Mouse (Mus musculus) large intestine, adult 2 months (tissue): ENCODE results near the gene Cachd1. TPM values are rescaled to one million over a fixed set of nuclear protein-coding genes. Genes with fewer than 3 reads are reported as not detected.
A peak's percentile ranks its signal among the peaks of the same experiment; 100 is the strongest.

Source experiments
- DNase-seq: peaks from one replicate; pipeline ENCODE4 v3.0.0-alpha.2; 2012; ENCODE audit warnings: low read depth, low spot score
- WGBS: fragments of 180-500 bp; shearing (Covaris S2); methylation state at CpG from one replicate; pipeline ENCODE4 v1.1.7; 2018; 5-methylcytosine and 5-hydroxymethylcytosine counted together
- polyA plus RNA-seq: library from polyadenylated mRNA; depleted of rRNA; stranded (reverse); fragments of >200 nt; gene quantifications from 2 replicates; pipeline ENCODE4 v1.2.3, GENCODE M21; 2012

Cachd1 gene
- polyA plus RNA-seq, 1 experiment, result 27.6 TPM

GRCm38 (mm10) chr4:100967703-100968392, 191.4 kb downstream of the Cachd1 start:
- DNase-seq, result no peak
- WGBS, result 90% methylated on average over 19 of the region's 19 CpGs

- no peak for DNase-seq
- WGBS, result 94% methylated on average over 16 of the region's 16 CpGs
Observed at GRCm38 (mm10) chr4:100973641-100974454, 197.4 kb downstream of the Cachd1 start.

GRCm38 (mm10) chr4:100974455-100975035, 198.1 kb downstream of the Cachd1 start:
- no peak for DNase-seq
- WGBS, result 98% methylated on average over 14 of the region's 14 CpGs

- WGBS, result 94% methylated on average over 7 of the region's 7 CpGs
- no peak for DNase-seq
Observed at GRCm38 (mm10) chr4:100977522-100977921, 201.0 kb downstream of the Cachd1 start.

GRCm38 (mm10) chr4:100987187-100987586, 210.7 kb downstream of the Cachd1 start:
- DNase-seq, result no peak
- 79% methylated on average over 1 of the region's 1 CpGs for WGBS

- DNase-seq, result peak; percentile 22
- WGBS, result 79% methylated on average over 8 of the region's 8 CpGs
Observed at GRCm38 (mm10) chr4:100988231-100988799, 211.8 kb downstream of the Cachd1 start.

GRCm38 (mm10) chr4:100990996-100991395, 214.5 kb downstream of the Cachd1 start:
- DNase-seq, result no peak
- WGBS, result 69% methylated on average over 4 of the region's 4 CpGs

GRCm38 (mm10) chr4:100992086-100992485, 215.6 kb downstream of the Cachd1 start:
- DNase-seq, result no peak
- WGBS, result 94% methylated on average over 6 of the region's 6 CpGs

GRCm38 (mm10) chr4:100994442-100995255, 218.2 kb downstream of the Cachd1 start:
- DNase-seq, result no peak
- 85% methylated on average over 18 of the region's 18 CpGs for WGBS

- WGBS, result 90% methylated on average over 5 of the region's 5 CpGs
- no peak for DNase-seq
Observed at GRCm38 (mm10) chr4:100995617-100996016, 219.1 kb downstream of the Cachd1 start.

GRCm38 (mm10) chr4:100996060-100996651, 219.7 kb downstream of the Cachd1 start:
- no peak for DNase-seq
- 90% methylated on average over 4 of the region's 4 CpGs for WGBS

GRCm38 (mm10) chr4:100998145-100998544, 221.7 kb downstream of the Cachd1 start:
- WGBS, result 15% methylated on average over 2 of the region's 2 CpGs
- peak; percentile 16 for DNase-seq

GRCm38 (mm10) chr4:100998906-100999305, 222.4 kb downstream of the Cachd1 start:
- 89% methylated on average over 8 of the region's 8 CpGs for WGBS
- DNase-seq, result no peak

- WGBS, result 90% methylated on average over 3 of the region's 3 CpGs
- no peak for DNase-seq
Observed at GRCm38 (mm10) chr4:101000622-101001021, 224.1 kb downstream of the Cachd1 start.

GRCm38 (mm10) chr4:101001073-101001472, 224.6 kb downstream of the Cachd1 start:
- DNase-seq, result no peak
- WGBS, result 88% methylated on average over 6 of the region's 6 CpGs

- WGBS, result 93% methylated on average over 16 of the region's 16 CpGs
- DNase-seq, result no peak
Observed at GRCm38 (mm10) chr4:101002961-101003360, 226.5 kb downstream of the Cachd1 start.

- WGBS, result 86% methylated on average over 5 of the region's 5 CpGs
- DNase-seq, result no peak
Observed at GRCm38 (mm10) chr4:101008362-101008769, 231.9 kb downstream of the Cachd1 start.

GRCm38 (mm10) chr4:101009092-101009491, 232.6 kb downstream of the Cachd1 start:
- WGBS, result 89% methylated on average over 4 of the region's 4 CpGs
- no peak for DNase-seq

GRCm38 (mm10) chr4:101017806-101018205, 241.3 kb downstream of the Cachd1 start:
- WGBS, result 82% methylated on average over 4 of the region's 4 CpGs

More at GRCm38 (mm10) chr4:101017806-101018205, 241.3 kb downstream of the Cachd1 start:
- DNase-seq, result no peak
